Mouse (Mus musculus) hindlimb bud, embryonic 11.5 days (tissue): ENCODE measurements around the gene Zbtb43.
A peak's percentile ranks its signal among the peaks of the same experiment; 100 is the strongest.

Source experiments
- DNase-seq: peaks from one replicate; pipeline ENCODE4 v3.0.0-alpha.2; 2012; ENCODE audit warnings: low read depth, low spot score; ENCODE audit errors: extremely low spot score

The Zbtb43 gene

DNA sequence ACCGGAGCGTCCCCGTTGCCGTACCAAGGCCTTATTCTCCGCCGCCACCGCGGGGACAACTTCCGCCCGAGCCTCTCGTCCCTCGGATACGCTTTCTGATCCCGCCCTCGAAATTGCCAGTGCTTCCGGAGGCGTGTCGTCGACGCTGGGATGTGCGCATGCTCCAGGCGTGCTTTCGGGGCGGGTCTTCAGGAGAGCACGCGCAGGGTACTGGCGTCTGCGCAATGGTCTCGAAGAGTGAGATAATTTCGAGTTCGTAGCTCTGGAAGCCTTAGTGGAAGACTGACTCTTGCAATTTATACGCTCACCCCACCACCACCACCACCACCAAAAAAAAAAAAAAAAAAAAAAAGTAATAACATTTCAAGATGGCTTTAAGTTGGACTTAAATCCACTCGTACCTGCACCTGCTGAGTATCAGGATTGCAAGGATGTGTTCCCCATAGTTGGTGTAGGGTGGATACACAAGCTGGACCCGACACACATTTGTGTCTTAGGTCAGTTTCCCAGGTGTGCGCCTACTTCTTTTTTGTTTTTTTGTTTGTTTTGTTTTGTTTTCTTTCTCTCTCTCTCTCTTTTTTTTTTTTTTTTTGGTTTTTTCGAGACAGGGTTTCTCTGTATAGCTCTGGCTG is at the start of gene Zbtb43:
Gene Zbtb43 (minus strand): TSS at position 94 of the 632 bp plus-strand sequence.
- DNase-seq: peak; percentile 90

- no peak for DNase-seq
Observed at GRCm38 (mm10) chr2:33515856-33516255, 47.5 kb upstream of the Zbtb43 start.

DNA sequence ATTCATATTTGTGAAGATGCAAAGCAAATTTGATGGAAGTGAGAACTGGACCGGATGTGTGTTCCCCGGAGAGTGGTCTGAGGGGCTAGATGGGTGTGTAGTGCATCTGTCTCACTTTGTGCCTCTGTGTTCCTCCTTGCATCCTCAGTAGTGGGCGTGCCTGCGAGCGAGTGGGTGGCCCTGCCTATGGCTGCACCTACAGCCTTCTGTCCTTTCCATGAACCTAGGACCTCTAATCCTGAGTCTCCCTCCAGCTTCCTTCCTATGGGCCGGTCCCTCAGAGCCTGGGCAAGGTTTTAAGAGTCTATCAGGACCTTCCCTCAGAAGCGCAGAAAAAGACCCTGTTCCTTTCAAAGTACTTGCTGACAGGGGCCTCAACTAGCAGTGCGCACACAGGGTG is 47.1 kb upstream of the Zbtb43 start:
- no peak for DNase-seq

GRCm38 (mm10) chr2:33510791-33511190 is 42.4 kb upstream of the Zbtb43 start:
- DNase-seq: no peak

DNA sequence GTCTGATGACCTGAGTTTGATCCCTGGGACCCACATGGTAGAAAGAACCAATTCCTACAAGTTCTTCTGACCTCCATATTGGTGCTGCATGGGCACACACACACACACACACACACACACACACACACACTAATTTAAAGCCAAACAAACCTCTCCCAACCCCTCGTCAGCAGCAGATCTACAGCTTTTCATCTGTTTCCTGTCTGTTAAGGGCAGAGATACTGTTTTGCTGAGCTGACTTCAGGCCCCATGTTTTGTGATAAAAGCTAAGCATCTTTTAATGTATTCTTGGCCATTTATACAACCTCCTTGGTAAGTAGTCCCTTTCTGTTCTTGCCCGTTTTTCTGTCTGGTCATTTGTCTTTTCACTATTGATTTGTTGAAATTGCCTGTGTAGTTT is 34.2 kb upstream of the Zbtb43 start:
- DNase-seq: no peak

DNA sequence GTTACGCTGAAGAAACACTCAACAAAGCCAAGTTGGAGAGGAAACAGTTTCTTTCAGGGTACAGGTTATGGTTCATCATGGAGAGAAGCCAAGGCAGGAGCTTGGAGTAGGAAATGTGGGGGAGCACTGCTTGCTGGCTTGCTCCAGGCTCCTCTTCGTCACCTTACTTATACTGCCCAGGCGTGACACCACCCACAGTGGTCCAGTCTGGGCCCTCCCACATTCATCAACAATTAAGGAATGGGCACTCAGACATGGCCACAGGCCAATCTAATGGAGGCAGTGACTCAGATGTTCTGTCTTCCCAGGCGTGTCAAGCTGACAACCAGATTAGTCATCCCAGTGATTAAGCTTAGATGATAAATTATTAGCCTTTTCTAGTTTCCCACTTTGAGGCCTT is 29.9 kb upstream of the Zbtb43 start:
- no peak for DNase-seq

- DNase-seq: no peak
Observed at GRCm38 (mm10) chr2:33495654-33496053, 27.3 kb upstream of the Zbtb43 start.

- no peak for DNase-seq
Observed at GRCm38 (mm10) chr2:33492041-33492440, 23.7 kb upstream of the Zbtb43 start.

DNA sequence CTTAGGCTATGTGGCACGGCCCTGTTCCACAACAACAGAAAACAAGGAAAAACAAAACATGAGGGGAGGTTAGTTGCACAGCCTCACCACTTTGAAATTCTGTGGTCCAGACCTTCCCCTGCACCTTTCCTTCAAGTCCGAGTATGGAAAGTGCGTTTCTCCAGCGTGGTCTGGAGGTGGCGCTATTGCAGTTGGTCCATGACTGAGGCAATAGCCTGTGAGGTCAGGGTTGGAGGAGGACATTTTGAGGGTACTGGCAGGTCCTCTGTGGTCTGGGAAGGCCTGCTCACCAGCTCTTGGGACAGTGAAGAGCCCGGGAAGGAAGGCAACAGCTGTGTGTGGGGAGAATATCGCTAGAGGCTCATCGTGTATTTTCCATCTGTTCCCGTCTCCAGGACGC is 21.2 kb upstream of the Zbtb43 start:
- DNase-seq: no peak

- DNase-seq: no peak
Observed at GRCm38 (mm10) chr2:33487332-33487731, 19.0 kb upstream of the Zbtb43 start.

DNA sequence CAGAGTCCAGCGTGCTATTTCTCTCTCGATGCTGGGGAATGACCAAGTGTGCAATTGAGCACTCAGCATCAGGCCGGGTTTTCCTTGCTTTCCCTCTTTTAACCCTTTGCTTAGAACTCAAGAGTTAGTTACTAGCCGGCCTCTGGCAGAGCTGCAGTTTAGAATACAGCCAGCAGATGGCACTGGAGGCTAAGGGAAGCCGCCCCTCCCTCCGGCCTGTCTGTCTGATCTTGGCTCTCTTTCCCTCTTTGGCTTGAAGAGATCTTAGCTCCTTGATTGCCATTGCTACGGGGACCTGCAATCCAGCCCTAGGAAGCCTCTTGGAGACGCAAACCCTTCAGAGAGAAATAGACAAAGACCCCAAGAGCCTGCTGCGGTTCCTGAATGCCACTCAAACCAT is 18.5 kb upstream of the Zbtb43 start:
- no peak for DNase-seq

DNA sequence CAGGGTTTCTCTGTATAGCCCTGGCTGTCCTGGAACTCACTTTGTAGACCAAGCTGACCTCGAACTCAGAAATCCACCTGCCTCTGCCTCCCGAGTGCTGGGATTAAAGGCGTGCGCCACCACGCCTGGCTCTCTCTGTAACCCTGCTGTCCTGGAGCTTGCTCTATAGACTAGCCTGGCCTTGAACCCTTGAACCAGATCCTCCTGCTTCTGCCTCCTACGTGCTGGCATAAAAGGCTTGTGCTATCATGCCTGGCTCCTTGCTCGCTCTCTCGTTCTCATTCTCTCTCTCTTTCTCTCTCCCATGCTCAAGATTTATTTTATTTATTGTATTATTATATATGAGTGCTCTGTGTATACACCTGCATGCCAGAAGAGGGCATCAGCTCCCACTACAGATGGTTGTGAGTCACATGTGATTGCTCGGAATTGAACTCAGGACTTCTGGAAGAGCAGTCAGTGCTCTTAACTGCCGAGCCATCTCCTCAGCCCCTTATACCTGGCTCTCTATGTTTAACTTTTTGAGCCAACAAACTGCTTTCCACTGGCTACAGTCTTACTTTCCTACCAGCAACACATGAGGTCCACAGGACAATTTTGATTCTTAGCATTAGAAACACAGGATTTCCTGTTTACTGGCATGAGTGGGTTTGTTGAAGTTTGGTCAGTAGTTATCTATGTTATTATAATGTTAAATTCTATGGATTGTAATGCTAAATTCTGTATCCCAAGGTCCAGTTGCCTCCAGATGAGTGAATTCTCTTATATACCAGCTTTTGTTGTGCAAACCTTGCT is 9.8 kb upstream of the Zbtb43 start:
- DNase-seq: no peak

DNA sequence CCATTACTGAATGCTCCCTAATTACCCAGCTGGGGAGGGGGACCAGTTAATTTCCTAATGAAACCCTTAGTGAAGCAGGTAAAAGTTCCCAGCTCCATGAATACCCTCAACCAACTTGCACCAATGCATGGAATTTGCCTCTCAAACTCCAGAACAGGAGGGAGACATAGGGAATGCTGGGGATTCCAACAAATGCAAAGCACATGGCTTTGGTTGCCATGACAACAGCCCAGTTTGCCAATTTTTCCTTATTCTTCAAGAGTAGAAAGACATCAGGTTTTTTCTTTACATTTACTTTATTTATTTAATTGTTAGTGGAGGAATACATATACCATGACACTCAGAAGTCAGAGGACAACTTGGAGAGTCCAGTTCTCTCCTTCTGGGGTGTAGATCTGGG is 7.6 kb upstream of the Zbtb43 start:
- no peak for DNase-seq

- DNase-seq: no peak
Observed at GRCm38 (mm10) chr2:33467546-33468465, 553 bp downstream of the Zbtb43 start.

- no peak for DNase-seq
Observed at GRCm38 (mm10) chr2:33465966-33466365, 2.4 kb downstream of the Zbtb43 start.

DNA sequence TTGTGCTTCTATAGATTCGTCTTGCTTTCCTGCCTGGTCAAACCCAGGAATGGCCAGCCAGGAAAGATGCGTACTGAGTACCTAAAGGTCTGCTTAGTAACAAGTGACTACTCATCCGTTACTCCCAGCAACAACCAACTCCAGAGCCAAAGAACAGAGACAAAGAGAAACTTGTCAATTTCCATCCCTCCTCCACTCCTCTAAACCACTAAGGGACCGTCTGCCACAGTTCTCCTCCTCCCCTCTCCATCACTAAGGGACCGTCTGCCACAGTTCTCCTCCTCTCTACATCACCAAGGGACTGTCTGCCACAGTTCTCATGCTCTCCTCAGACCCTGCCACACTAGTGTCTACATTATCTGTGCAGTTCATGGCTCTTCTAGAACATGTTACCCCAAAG is 3.1 kb downstream of the Zbtb43 start:
- DNase-seq: no peak

DNA sequence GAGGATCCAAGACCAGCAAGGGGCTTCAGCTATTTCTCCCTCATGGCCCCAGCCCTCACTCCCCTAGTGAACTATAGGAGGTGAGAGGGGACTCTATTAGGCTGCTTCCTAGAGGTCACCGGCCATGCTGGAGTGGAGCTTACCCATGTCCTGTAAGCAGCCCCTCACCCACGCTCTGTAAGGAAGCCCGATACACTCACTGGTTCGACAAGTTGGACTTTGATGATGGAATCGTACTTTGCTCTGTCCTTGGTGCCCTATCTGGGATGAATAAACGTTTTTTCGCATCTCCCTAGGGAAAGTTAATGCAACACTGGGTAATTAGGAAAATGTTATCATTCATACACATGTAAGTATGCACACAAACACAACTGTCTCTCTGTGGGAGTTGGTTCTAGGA is 6.3 kb downstream of the Zbtb43 start:
- no peak for DNase-seq

- DNase-seq: no peak
Observed at GRCm38 (mm10) chr2:33461066-33461465, 7.3 kb downstream of the Zbtb43 start.

GRCm38 (mm10) chr2:33459660-33460059 is 8.7 kb downstream of the Zbtb43 start:
- DNase-seq: no peak

GRCm38 (mm10) chr2:33456696-33457095 is 11.7 kb downstream of the Zbtb43 start:
- no peak for DNase-seq

GRCm38 (mm10) chr2:33456242-33456641 is 12.1 kb downstream of the Zbtb43 start:
- no peak for DNase-seq

DNA sequence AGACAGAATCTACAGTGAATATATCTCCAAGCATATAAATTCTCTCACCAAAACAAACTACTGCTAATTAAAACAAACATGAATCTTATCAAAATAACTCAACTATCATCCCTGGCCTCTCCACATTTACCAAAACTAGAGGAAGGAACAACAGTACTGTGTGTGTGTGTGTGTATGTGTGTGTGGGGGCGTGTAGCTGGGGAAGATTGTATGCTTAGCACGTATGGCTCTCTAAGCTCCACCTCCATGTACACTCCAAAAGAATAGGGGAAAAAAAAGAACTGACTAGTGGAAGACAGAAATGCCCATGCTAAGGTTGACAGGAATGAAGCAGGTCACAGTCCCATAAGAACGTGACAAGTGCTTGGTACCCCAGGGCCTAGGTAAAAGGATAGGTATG is 13.0 kb downstream of the Zbtb43 start:
- no peak for DNase-seq
